Mouse (Mus musculus): Measurements from ENCODE around the gene Myo1b. TPM values are rescaled to one million over a fixed set of nuclear protein-coding genes. Genes with fewer than 3 reads are reported as not detected.

The Myo1b gene
- polyA plus RNA-seq (2014; fragmentation: Nextera tagmentation; extraction: Ambion mirVana), result 87.7 and 91.3 TPM in 2 replicates

DNA sequence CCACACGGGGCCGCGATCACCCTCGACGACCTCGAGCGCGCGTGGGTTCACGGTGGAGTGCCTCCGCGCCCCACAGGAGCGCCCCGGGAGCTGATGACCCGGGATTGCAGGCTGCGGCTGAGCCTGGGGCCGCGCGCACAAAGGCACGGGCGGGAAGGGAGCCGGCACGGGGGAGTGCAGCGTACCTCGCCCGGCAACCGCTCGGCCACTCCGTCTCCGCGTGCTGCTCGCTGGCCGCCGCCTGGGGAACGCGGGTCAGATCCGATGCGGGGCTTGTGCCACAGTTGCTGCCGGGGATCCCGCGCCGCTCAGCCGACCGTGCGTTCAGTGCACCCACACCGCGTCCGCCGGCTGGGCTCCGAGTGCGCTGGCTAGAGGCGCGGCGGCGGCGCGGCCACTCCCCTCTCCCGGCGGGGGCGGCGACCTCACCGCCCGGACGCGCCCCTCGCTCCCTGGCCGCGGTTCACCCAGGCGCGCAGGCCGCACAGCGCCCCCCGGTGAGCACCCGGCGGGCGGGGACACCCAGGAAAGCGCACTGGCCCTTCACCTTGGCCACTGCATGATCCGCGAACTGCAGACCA, at the start of gene Myo1b:
Myo1b (minus strand) TSS at position 496 of the 581 bp plus-strand sequence.
- WGBS, result under 1% methylated on average over 39 of the region's 79 CpGs
- Histone ChIP-seq H3K4me1 (ENCODE audit: control insufficient read depth, insufficient read depth, low read length) (peaks cover 23% of the 10 kb centered on the region), H3K27me3 (replicated peaks; ENCODE audit: control insufficient read depth, insufficient read depth, low read length) (no peaks in the 10 kb centered on the region), H3K27ac (replicated peaks; ENCODE audit: low read depth, low read length) (peak within 1 kb of the TSS; percentile 96), H3K36me3 (ENCODE audit: control insufficient read depth, insufficient read depth, low read length) (no peaks in the 10 kb centered on the region), H3K4me2 (ENCODE audit: low read depth, low read length) (peak within 1 kb of the TSS; percentile 71), H3K9ac (ENCODE audit: low read depth, low read length) (peak within 1 kb of the TSS; percentile 95), H3K4me3 (ENCODE audit: low read depth, low read length) (peak within 1 kb of the TSS; percentile 87), H3K9me3 (ENCODE audit: control insufficient read depth, low read length) (no peaks in the 10 kb centered on the region)
- ATAC-seq (ENCODE audit: low read depth) (peak; percentile 89), DNase-seq (ENCODE audit: low spot score) (peak; percentile 75)

DNA sequence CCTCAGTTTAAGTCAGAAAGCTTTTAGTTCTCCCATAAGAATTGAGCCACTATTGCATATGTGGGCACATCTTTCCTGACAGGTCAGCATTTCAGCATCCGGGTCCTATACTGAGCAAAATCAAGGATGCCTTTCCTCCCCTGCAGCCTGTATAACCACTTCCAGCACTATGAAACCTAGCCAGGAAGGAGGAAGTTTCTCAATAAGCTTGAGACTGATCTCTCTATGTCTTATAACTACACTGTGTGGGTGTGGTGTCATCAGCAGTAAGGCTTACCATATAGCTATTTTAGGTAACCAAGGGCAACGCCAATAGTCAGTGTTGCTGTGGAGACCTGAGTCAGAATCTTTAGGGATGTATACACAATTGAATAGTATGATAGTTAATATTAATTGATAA, 48.8 kb upstream of the Myo1b start:
- Histone ChIP-seq H3K27me3 (replicated peaks; ENCODE audit: control insufficient read depth, insufficient read depth, low read length) (no peaks in the 10 kb centered on the region), H3K4me3 (ENCODE audit: low read depth, low read length) (no peak overlapping the region), H3K4me1 (ENCODE audit: control insufficient read depth, insufficient read depth, low read length) (no peaks in the 10 kb centered on the region; the same call in 1 of the 2 replicates), H3K36me3 (ENCODE audit: control insufficient read depth, insufficient read depth, low read length) (no peaks in the 10 kb centered on the region), H3K4me2 (ENCODE audit: low read depth, low read length) (no peak overlapping the region), H3K9me3 (ENCODE audit: control insufficient read depth, low read length) (no peaks in the 10 kb centered on the region), H3K27ac (replicated peaks; ENCODE audit: low read depth, low read length) (no peak overlapping the region), H3K9ac (ENCODE audit: low read depth, low read length) (no peak overlapping the region)
- DNase-seq (ENCODE audit: low spot score), result no peak
- whole genome bisulfite sequencing, result 91% methylated on average over 2 of the region's 2 CpGs
- no peak for ATAC-seq (ENCODE audit: low read depth)

DNA sequence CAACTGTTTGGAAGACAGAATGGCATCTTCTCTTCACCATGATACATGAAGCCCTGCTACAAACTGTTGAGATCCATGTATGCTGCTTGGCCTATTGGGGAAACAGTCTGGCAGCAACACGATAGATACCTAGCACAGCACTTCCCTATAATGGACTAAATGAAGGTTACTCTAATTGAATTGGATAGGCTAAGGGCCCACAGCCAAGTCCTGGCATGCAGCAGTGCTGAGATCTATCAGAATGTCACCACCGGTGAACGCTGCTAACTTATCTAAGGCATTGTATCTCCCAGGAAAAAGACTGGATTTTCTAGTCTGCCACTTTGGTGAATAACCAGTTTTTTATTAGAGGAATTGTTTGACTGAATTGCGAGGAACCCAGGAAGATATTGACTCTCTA, 31.2 kb upstream of the Myo1b start:
- peak; percentile 18 for DNase-seq (ENCODE audit: low spot score)
- Histone ChIP-seq H3K9me3 (ENCODE audit: control insufficient read depth, low read length) (no peaks in the 10 kb centered on the region), H3K4me3 (ENCODE audit: low read depth, low read length) (no peak overlapping the region), H3K4me1 (ENCODE audit: control insufficient read depth, insufficient read depth, low read length) (0 out of 2 replicates have a peak, but pooled peaks cover 6% of the 10 kb centered on the region), H3K36me3 (ENCODE audit: control insufficient read depth, insufficient read depth, low read length) (no peaks in the 10 kb centered on the region), H3K27ac (replicated peaks; ENCODE audit: low read depth, low read length) (no peak overlapping the region), H3K9ac (ENCODE audit: low read depth, low read length) (no peak overlapping the region), H3K27me3 (replicated peaks; ENCODE audit: control insufficient read depth, insufficient read depth, low read length) (no peaks in the 10 kb centered on the region), H3K4me2 (ENCODE audit: low read depth, low read length) (no peak overlapping the region)
- WGBS, result 72% methylated on average over 4 of the region's 4 CpGs
- ATAC-seq (ENCODE audit: low read depth), result no peak

DNA sequence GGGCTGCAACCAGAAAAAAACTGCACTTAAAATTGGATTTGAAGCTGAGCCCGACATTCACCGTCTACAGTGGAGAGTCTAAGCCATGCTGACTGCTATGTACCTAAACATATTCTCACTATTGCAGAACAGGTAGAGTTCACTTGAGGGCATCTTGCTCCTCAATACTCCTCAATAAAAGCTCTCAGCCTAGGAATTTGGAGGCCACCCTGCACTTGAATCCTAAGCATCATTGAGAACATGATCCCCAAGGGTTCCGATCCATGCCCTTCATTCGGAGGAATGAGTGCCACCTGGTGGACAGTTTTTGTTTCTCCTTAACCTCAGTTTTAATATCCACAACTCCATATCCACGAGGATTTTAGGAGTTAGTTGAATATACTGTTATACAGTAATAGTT, 28.9 kb upstream of the Myo1b start:
- Histone ChIP-seq H3K4me3 (ENCODE audit: low read depth, low read length) (no peak overlapping the region), H3K4me2 (ENCODE audit: low read depth, low read length) (no peak overlapping the region), H3K27me3 (replicated peaks; ENCODE audit: control insufficient read depth, insufficient read depth, low read length) (no peaks in the 10 kb centered on the region), H3K27ac (replicated peaks; ENCODE audit: low read depth, low read length) (no peak overlapping the region), H3K9me3 (ENCODE audit: control insufficient read depth, low read length) (no peaks in the 10 kb centered on the region), H3K4me1 (ENCODE audit: control insufficient read depth, insufficient read depth, low read length) (0 out of 2 replicates have a peak, but pooled peaks cover 6% of the 10 kb centered on the region), H3K9ac (ENCODE audit: low read depth, low read length) (no peak overlapping the region), H3K36me3 (ENCODE audit: control insufficient read depth, insufficient read depth, low read length) (no peaks in the 10 kb centered on the region)
- ATAC-seq (ENCODE audit: low read depth) (peak; percentile 60; the same call in 1 of the 2 replicates), DNase-seq (ENCODE audit: low spot score) (peak; percentile 85)
- 39% methylated on average over 5 of the region's 5 CpGs for WGBS

DNA sequence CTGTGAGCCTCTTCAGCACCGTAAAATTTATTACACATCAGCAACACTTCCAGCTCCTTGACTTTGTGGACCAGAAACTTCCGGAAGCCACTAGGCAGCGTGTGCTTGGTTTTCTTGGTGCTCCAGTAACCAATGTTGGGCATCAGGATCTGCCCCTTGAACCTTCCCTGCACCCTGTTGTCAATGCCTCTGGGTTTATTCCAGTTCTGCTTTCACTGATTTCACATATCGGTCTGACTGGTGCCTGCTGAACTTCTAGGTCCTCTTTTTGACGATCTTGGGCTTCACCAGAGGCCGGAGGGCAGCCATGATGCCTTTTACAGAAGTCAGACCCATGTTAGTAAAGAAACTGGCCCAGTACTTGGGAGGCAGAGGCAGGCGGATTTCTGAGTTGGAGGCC, 22.5 kb upstream of the Myo1b start:
- Histone ChIP-seq H3K27me3 (replicated peaks; ENCODE audit: control insufficient read depth, insufficient read depth, low read length) (no peaks in the 10 kb centered on the region), H3K4me1 (ENCODE audit: control insufficient read depth, insufficient read depth, low read length) (no peaks in the 10 kb centered on the region), H3K4me3 (ENCODE audit: low read depth, low read length) (no peak overlapping the region), H3K9me3 (ENCODE audit: control insufficient read depth, low read length) (no peaks in the 10 kb centered on the region), H3K27ac (replicated peaks; ENCODE audit: low read depth, low read length) (no peak overlapping the region), H3K4me2 (ENCODE audit: low read depth, low read length) (no peak overlapping the region), H3K9ac (ENCODE audit: low read depth, low read length) (no peak overlapping the region), H3K36me3 (ENCODE audit: control insufficient read depth, insufficient read depth, low read length) (no peaks in the 10 kb centered on the region)
- DNase-seq (ENCODE audit: low spot score) (no peak), ATAC-seq (ENCODE audit: low read depth) (no peak)
- WGBS, result 89% methylated on average over 7 of the region's 7 CpGs

DNA sequence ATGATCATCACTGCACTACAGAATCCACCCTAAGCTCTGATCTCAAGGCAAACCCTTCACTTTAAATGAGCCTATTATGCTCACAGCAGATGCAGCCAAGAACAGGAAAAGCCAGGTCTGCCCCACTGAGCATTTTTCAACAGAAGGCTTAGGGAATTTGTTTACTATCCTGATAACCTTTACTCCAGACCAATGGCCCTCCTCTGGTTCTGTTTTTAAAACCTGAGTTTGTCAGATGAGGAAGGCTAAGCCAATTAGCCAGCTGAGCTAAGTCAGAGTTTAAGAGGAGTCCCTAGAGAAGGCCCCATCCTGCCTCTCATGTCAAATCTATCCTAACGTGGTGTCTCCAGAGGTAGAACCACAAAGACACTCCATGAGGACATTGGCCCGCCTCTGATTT, 19.1 kb upstream of the Myo1b start:
- H3K4me2 ChIP-seq (ENCODE audit: low read depth, low read length), result no peak overlapping the region
- H3K9me3 ChIP-seq (ENCODE audit: control insufficient read depth, low read length), result no peaks in the 10 kb centered on the region
- H3K4me1 ChIP-seq (ENCODE audit: control insufficient read depth, insufficient read depth, low read length), result no peaks in the 10 kb centered on the region
- H3K4me3 ChIP-seq (ENCODE audit: low read depth, low read length), result no peak overlapping the region
- no peaks in the 10 kb centered on the region for H3K27me3 ChIP-seq (replicated peaks; ENCODE audit: control insufficient read depth, insufficient read depth, low read length)
- H3K9ac ChIP-seq (ENCODE audit: low read depth, low read length), result no peak overlapping the region
- no peak overlapping the region; the same call in 1 of the 2 replicates for H3K27ac ChIP-seq (replicated peaks; ENCODE audit: low read depth, low read length)
- WGBS, result 35% methylated on average over 2 of the region's 2 CpGs
- DNase-seq (ENCODE audit: low spot score) (no peak), ATAC-seq (ENCODE audit: low read depth) (no peak)
- no peaks in the 10 kb centered on the region for H3K36me3 ChIP-seq (ENCODE audit: control insufficient read depth, insufficient read depth, low read length)

DNA sequence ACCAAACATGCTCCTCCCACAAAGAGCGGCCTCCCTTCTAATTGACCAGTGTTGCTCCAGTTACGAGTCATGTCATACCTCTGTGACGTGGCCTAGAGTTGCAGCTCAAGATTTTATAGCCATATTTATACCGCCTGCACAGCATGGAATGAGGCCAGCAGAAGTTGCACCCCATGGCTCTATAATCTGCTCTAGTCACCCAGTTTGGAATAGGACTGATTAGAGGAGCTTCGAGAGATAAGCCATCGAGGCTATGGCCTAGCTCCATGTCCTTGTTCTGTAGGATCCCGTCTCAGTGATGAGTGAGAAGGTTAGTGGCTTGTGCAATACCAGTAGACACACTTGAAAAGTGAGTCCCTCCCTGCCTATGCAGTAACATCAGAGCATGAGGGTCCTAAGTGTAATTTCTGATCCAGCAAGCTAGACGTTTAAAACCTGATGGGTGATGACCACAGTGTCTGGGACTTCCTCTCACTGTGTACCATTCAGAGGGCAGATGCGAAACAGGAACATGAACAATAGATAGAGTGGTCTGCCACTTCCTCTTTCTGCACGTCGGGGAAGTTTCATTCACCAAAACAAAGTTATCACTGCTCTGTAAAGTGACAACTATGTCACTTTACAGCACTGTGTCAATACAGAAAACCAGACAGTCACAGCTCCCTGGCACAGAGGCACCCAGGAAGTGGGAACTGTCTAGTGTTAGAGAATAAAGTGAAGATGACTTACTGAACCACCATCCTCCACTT, 18.5 kb upstream of the Myo1b start:
- no peak overlapping the region for H3K4me3 ChIP-seq (ENCODE audit: low read depth, low read length)
- no peak for ATAC-seq (ENCODE audit: low read depth)
- no peaks in the 10 kb centered on the region for H3K4me1 ChIP-seq (ENCODE audit: control insufficient read depth, insufficient read depth, low read length)
- H3K9me3 ChIP-seq (ENCODE audit: control insufficient read depth, low read length), result no peaks in the 10 kb centered on the region
- H3K27me3 ChIP-seq (replicated peaks; ENCODE audit: control insufficient read depth, insufficient read depth, low read length), result no peaks in the 10 kb centered on the region
- no peak overlapping the region; the same call in 1 of the 2 replicates for H3K27ac ChIP-seq (replicated peaks; ENCODE audit: low read depth, low read length)
- H3K9ac ChIP-seq (ENCODE audit: low read depth, low read length), result no peak overlapping the region
- peak; percentile 14 for DNase-seq (ENCODE audit: low spot score)
- no peak overlapping the region for H3K4me2 ChIP-seq (ENCODE audit: low read depth, low read length)
- no peaks in the 10 kb centered on the region for H3K36me3 ChIP-seq (ENCODE audit: control insufficient read depth, insufficient read depth, low read length)
- 77% methylated on average over 11 of the region's 11 CpGs for WGBS

DNA sequence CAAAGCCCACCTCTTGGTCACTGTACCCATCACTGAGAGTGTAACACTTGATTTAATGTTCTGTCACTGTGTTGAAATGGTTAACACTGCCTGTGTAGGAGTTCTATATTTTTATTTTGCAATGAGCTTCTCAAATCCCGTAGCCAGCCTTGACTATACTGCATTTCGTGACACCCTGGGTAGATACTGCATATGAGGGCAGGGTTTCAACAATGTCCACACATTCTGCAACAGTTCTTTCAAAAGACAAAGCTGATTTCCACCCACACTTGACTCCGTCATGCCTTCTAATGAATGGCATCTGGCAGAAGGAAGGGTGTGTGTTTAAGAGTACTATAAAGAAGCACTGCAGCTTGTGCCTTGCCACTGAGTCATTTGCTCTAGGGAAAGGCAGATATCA, 17.0 kb upstream of the Myo1b start:
- no peak overlapping the region for H3K27ac ChIP-seq (replicated peaks; ENCODE audit: low read depth, low read length)
- no peaks in the 10 kb centered on the region for H3K9me3 ChIP-seq (ENCODE audit: control insufficient read depth, low read length)
- no peaks in the 10 kb centered on the region for H3K4me1 ChIP-seq (ENCODE audit: control insufficient read depth, insufficient read depth, low read length)
- no peak for DNase-seq (ENCODE audit: low spot score)
- H3K4me2 ChIP-seq (ENCODE audit: low read depth, low read length), result no peak overlapping the region
- no peak overlapping the region for H3K9ac ChIP-seq (ENCODE audit: low read depth, low read length)
- no peak for ATAC-seq (ENCODE audit: low read depth)
- WGBS, result 71% methylated on average over 3 of the region's 3 CpGs
- no peak overlapping the region for H3K4me3 ChIP-seq (ENCODE audit: low read depth, low read length)
- no peaks in the 10 kb centered on the region for H3K27me3 ChIP-seq (replicated peaks; ENCODE audit: control insufficient read depth, insufficient read depth, low read length)
- no peaks in the 10 kb centered on the region for H3K36me3 ChIP-seq (ENCODE audit: control insufficient read depth, insufficient read depth, low read length)

DNA sequence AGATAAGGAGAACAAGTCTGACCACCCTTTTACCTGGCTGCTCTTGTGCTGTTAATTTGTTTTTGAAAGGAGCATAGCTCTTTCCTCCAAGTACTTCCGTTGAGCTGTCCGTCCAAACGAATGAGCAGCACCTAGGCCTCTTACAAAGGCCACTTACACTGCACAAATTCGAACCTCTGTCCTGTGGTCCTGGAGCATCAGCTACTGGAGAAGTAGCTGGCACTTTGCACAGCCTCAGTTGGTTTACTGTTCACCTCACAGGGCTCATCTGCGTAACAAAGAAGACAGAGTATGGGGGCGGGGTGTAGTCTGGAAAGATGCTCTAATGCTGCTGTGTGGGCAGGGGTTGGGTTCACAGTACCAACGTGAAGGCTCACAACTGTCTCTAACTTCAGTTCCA, 15.7 kb upstream of the Myo1b start:
- no peak overlapping the region for H3K4me3 ChIP-seq (ENCODE audit: low read depth, low read length)
- ATAC-seq (ENCODE audit: low read depth) (no peak), DNase-seq (ENCODE audit: low spot score) (no peak)
- no peak overlapping the region for H3K9ac ChIP-seq (ENCODE audit: low read depth, low read length)
- H3K27me3 ChIP-seq (replicated peaks; ENCODE audit: control insufficient read depth, insufficient read depth, low read length), result no peaks in the 10 kb centered on the region
- 55% methylated on average over 7 of the region's 7 CpGs for WGBS
- no peak overlapping the region for H3K4me2 ChIP-seq (ENCODE audit: low read depth, low read length)
- H3K27ac ChIP-seq (replicated peaks; ENCODE audit: low read depth, low read length), result no peak overlapping the region
- H3K9me3 ChIP-seq (ENCODE audit: control insufficient read depth, low read length), result no peaks in the 10 kb centered on the region
- H3K4me1 ChIP-seq (ENCODE audit: control insufficient read depth, insufficient read depth, low read length), result no peaks in the 10 kb centered on the region
- H3K36me3 ChIP-seq (ENCODE audit: control insufficient read depth, insufficient read depth, low read length), result no peaks in the 10 kb centered on the region
